Mouse (Mus musculus) NIH3T3 (cell line): ENCODE results near the gene Adamts6.

Experiments used
- DNase-seq: peaks from one replicate; pipeline ENCODE4 v3.0.0-alpha.2; 2012; ENCODE audit warnings: low read depth

Gene Adamts6

GRCm38 (mm10) chr13:104516766-104517364, 229.2 kb downstream of the Adamts6 start:
- DNase-seq, result no peak

GRCm38 (mm10) chr13:104517638-104518311, 230.1 kb downstream of the Adamts6 start:
- no peak for DNase-seq

- peak; percentile 81 for DNase-seq
Measured at GRCm38 (mm10) chr13:104518312-104519005, 230.8 kb downstream of the Adamts6 start.

GRCm38 (mm10) chr13:104519006-104519695, 231.5 kb downstream of the Adamts6 start:
- no peak for DNase-seq

- DNase-seq, result no peak
Measured at GRCm38 (mm10) chr13:104519981-104520380, 232.3 kb downstream of the Adamts6 start.

- DNase-seq, result peak; percentile 54
Measured at GRCm38 (mm10) chr13:104520461-104520860, 232.8 kb downstream of the Adamts6 start.

- peak; percentile 47 for DNase-seq
Measured at GRCm38 (mm10) chr13:104521532-104521931, 233.9 kb downstream of the Adamts6 start.

GRCm38 (mm10) chr13:104525656-104526055, 238.0 kb downstream of the Adamts6 start:
- DNase-seq, result no peak

- DNase-seq, result no peak
Measured at GRCm38 (mm10) chr13:104529238-104529637, 241.6 kb downstream of the Adamts6 start.

- DNase-seq, result no peak
Measured at GRCm38 (mm10) chr13:104531841-104532240, 244.2 kb downstream of the Adamts6 start.

- DNase-seq, result no peak
Measured at GRCm38 (mm10) chr13:104532723-104533122, 245.1 kb downstream of the Adamts6 start.

- DNase-seq, result no peak
Measured at GRCm38 (mm10) chr13:104533806-104534495, 246.3 kb downstream of the Adamts6 start.

GRCm38 (mm10) chr13:104540861-104541398, 253.3 kb downstream of the Adamts6 start:
- DNase-seq, result no peak

GRCm38 (mm10) chr13:104542123-104542758, 254.6 kb downstream of the Adamts6 start:
- DNase-seq, result no peak

GRCm38 (mm10) chr13:104542759-104543141, 255.1 kb downstream of the Adamts6 start:
- DNase-seq, result no peak
